In the genomic region with DNA sequence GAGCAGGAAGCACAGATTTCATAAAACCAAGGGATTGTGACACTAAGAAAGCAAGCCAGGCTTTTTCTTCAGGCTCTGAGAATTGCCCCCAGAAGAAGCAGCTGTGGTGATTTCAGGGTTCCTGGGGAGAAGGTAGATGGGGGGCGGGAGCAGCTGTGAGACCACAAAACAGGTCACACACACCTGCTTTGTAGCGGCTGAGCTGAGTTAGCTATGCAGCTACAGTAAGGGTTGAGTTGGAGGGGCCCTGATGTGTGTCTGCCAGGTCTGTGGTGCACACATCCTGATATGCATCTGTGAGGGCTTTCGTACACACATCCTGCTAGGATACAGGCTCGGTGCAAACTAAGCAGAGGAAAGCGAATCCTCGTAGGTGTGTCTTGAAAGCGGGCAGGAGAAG, we compare ENCODE assay signal across 19 mouse cellular contexts.
DNase-seq lines count a peak whose midpoint lies in the region; ATAC-seq and TF ChIP-seq lines count a peak whose summit lies in the region.
"Had no signal": no experiment of that assay in that cellular context is flagged by ENCODE, and none has a peak within 500 bp of the region (broad histone marks: within the 10 kb centered on the region; RNA-seq: fewer than 3 reads in every experiment).

No protein-coding gene starts in this region.

- H3K4me1 ChIP-seq in stomach, embryonic 14.5 days (ENCODE audit: control insufficient read depth, insufficient read depth, low read length): peaks cover 30% of the 10 kb centered on the region
- H3K4me1 ChIP-seq in stomach, postnatal 0 days (replicated peaks; ENCODE audit: control insufficient read depth, insufficient read depth): 0 out of 2 replicates have a peak, but pooled peaks cover 2% of the 10 kb centered on the region
- H3K4me1 ChIP-seq in midbrain, embryonic 14.5 days (ENCODE audit: control insufficient read depth, insufficient read depth, low read length): peaks cover 7% of the 10 kb centered on the region; the same call in 1 of the 2 replicates
- H3K4me1 ChIP-seq in hindbrain, embryonic 10.5 days (replicated peaks): peaks cover 8% of the 10 kb centered on the region
- H3K4me1 ChIP-seq: forebrain, embryonic 15.5 days; hindbrain, embryonic 12.5 days had no signal

- H3K9me3 ChIP-seq in stomach, embryonic 14.5 days (ENCODE audit: control insufficient read depth, low read depth, low read length): no peaks in the 10 kb centered on the region
- H3K9me3 ChIP-seq in stomach, postnatal 0 days (ENCODE audit: control insufficient read depth, low read length): no peaks in the 10 kb centered on the region
- H3K9me3 ChIP-seq in midbrain, embryonic 14.5 days (ENCODE audit: control insufficient read depth, low read length): no peaks in the 10 kb centered on the region
- no peaks in the 10 kb centered on the region for H3K9me3 ChIP-seq in hindbrain, embryonic 10.5 days
- H3K9me3 ChIP-seq: embryonic facial prominence, embryonic 10.5 days; forebrain, embryonic 15.5 days; heart, embryonic 12.5 days; hindbrain, embryonic 12.5 days had no signal

- ATAC-seq in stomach, embryonic 14.5 days (ENCODE audit: insufficient number of reproducible peaks, insufficient read depth, low FRiP score, low read depth): no peak
- no peak for ATAC-seq in stomach, postnatal 0 days (ENCODE audit: low FRiP score, low TSS enrichment)
- no peak for ATAC-seq in midbrain, embryonic 14.5 days (ENCODE audit: low FRiP score, low TSS enrichment)
- ATAC-seq: forebrain, embryonic 15.5 days; hindbrain, embryonic 16.5 days had no signal

- no peak for DNase-seq in stomach, postnatal 0 days (ENCODE audit: low spot score)
- DNase-seq in thymus, adult 18-20 months: peak; percentile 30 to 62
- DNase-seq in thymus, postnatal 14 days: peak; percentile 74
- no peak for DNase-seq in midbrain, embryonic 14.5 days
- no peak for DNase-seq in hindbrain, embryonic 10.5 days (ENCODE audit: low spot score)
- DNase-seq in cerebellum, postnatal 25 days: no peak
- DNase-seq: adrenal gland, adult 2 months; adrenal gland, postnatal 25 days; cerebellum, adult 18-20 months; cerebellum, adult 9-11 months; gastrocnemius, postnatal 14 days; heart, adult 2 months had no signal

- H3K27me3 ChIP-seq in stomach, embryonic 14.5 days (ENCODE audit: control insufficient read depth, insufficient read depth, low read length): no peaks in the 10 kb centered on the region
- H3K27me3 ChIP-seq in stomach, postnatal 0 days (ENCODE audit: control insufficient read depth, insufficient read depth, low read length): no peaks in the 10 kb centered on the region
- no peaks in the 10 kb centered on the region for H3K27me3 ChIP-seq in midbrain, embryonic 14.5 days (ENCODE audit: control insufficient read depth, insufficient read depth, low read length)
- H3K27me3 ChIP-seq in hindbrain, embryonic 10.5 days (ENCODE audit: insufficient read depth, poor library complexity, severe bottlenecking): no peaks in the 10 kb centered on the region
- H3K27me3 ChIP-seq: CH12.LX; forebrain, embryonic 15.5 days; heart, embryonic 12.5 days; hindbrain, embryonic 12.5 days had no signal

- TF ChIP-seq EP300 in stomach, postnatal 0 days (optimal IDR thresholded peaks at IDR 0.05): no peak

- no peak for TF ChIP-seq CTCF in stomach, postnatal 0 days (IDR thresholded peaks at IDR 0.05; ENCODE audit: low read depth)

- peak overlapping the region; percentile 74; the same call in 1 of the 2 replicates for H3K27ac ChIP-seq in stomach, embryonic 14.5 days (ENCODE audit: low read length)
- no peak overlapping the region for H3K27ac ChIP-seq in stomach, postnatal 0 days (replicated peaks)
- no peak overlapping the region for H3K27ac ChIP-seq in midbrain, embryonic 14.5 days (replicated peaks; ENCODE audit: low read depth, low read length)
- no peak overlapping the region for H3K27ac ChIP-seq in hindbrain, embryonic 10.5 days
- H3K27ac ChIP-seq: forebrain, embryonic 15.5 days; heart, adult 2 months; hindbrain, embryonic 12.5 days had no signal

- no peaks in the 10 kb centered on the region for H3K36me3 ChIP-seq in stomach, embryonic 14.5 days (ENCODE audit: control insufficient read depth, insufficient read depth, low read length)
- no peaks in the 10 kb centered on the region for H3K36me3 ChIP-seq in stomach, postnatal 0 days (ENCODE audit: control insufficient read depth, insufficient read depth, low read length)
- H3K36me3 ChIP-seq in midbrain, embryonic 14.5 days (ENCODE audit: control insufficient read depth, insufficient read depth, low read length): no peaks in the 10 kb centered on the region
- H3K36me3 ChIP-seq in hindbrain, embryonic 10.5 days: no peaks in the 10 kb centered on the region
- H3K36me3 ChIP-seq: embryonic facial prominence, embryonic 10.5 days; forebrain, embryonic 15.5 days; heart, embryonic 12.5 days; hindbrain, embryonic 12.5 days had no signal

- 60% methylated on average over 7 of the region's 7 CpGs for WGBS in stomach, embryonic 14.5 days
- 61% methylated on average over 7 of the region's 7 CpGs for WGBS in stomach, postnatal 0 days
- WGBS in midbrain, embryonic 14.5 days: 90% methylated on average over 7 of the region's 7 CpGs
- WGBS in hindbrain, embryonic 10.5 days: 81% methylated on average over 7 of the region's 7 CpGs

- H3K4me3 ChIP-seq in stomach, embryonic 14.5 days (ENCODE audit: low read depth, low read length): no peak overlapping the region
- H3K4me3 ChIP-seq in stomach, postnatal 0 days (ENCODE audit: low read depth, low read length): no peak overlapping the region
- H3K4me3 ChIP-seq in midbrain, embryonic 14.5 days (replicated peaks; ENCODE audit: low read depth, low read length): no peak overlapping the region
- H3K4me3 ChIP-seq in hindbrain, embryonic 10.5 days: no peak overlapping the region
- H3K4me3 ChIP-seq: embryonic facial prominence, embryonic 10.5 days; forebrain, embryonic 15.5 days; heart, adult 2 months; heart, embryonic 12.5 days; hindbrain, embryonic 12.5 days had no signal

- H3K4me2 ChIP-seq in stomach, embryonic 14.5 days (replicated peaks; ENCODE audit: low read depth, low read length): no peak overlapping the region
- H3K4me2 ChIP-seq in stomach, postnatal 0 days (replicated peaks; ENCODE audit: low read depth): no peak overlapping the region
- no peak overlapping the region for H3K4me2 ChIP-seq in midbrain, embryonic 14.5 days (ENCODE audit: low read length)
- H3K4me2 ChIP-seq: forebrain, embryonic 15.5 days; heart, embryonic 12.5 days; hindbrain, embryonic 12.5 days had no signal

- H3K9ac ChIP-seq in stomach, embryonic 14.5 days (replicated peaks; ENCODE audit: low read depth, low read length): no peak overlapping the region
- no peak overlapping the region for H3K9ac ChIP-seq in stomach, postnatal 0 days (ENCODE audit: low read length)
- H3K9ac ChIP-seq in midbrain, embryonic 14.5 days (replicated peaks; ENCODE audit: low read length): no peak overlapping the region
- H3K9ac ChIP-seq: forebrain, embryonic 15.5 days; heart, embryonic 12.5 days; hindbrain, embryonic 12.5 days had no signal

Comparison
In these comparisons a context has a peak if more than half of its experiments do, and no peak if none do; other contexts are left out.
1. DNase-seq: peak in thymus, adult 18-20 months (2 of 2) and thymus, postnatal 14 days (single experiment); none in stomach, postnatal 0 days (single experiment), midbrain, embryonic 14.5 days (single experiment), hindbrain, embryonic 10.5 days (single experiment) and cerebellum, postnatal 25 days (0 of 2).